Mouse (Mus musculus): ENCODE results near the gene Kcmf1.
A peak's percentile ranks its signal among the peaks of the same experiment; 100 is the strongest.
"Not testable (repeated sequence)": the region's sequence is repeated elsewhere in the genome, so short reads cannot be mapped to it uniquely, and the experiment has no call there.

The Kcmf1 gene

GRCm38 (mm10) chr6:72841986-72842502 is 57.7 kb downstream of the Kcmf1 start:
- no peak for DNase-seq (ENCODE audit: low spot score in 2 of 2)

GRCm38 (mm10) chr6:72840867-72841780 is 58.7 kb downstream of the Kcmf1 start:
- no peak for DNase-seq (ENCODE audit: low spot score in 2 of 2)

- no peak for DNase-seq (ENCODE audit: low spot score in 2 of 2)
Observed at GRCm38 (mm10) chr6:72837756-72838155, 62.0 kb downstream of the Kcmf1 start.

- no peak for DNase-seq (ENCODE audit: low spot score in 2 of 2)
Observed at GRCm38 (mm10) chr6:72834518-72834917, 65.3 kb downstream of the Kcmf1 start.

- DNase-seq (ENCODE audit: low spot score in 2 of 2), result no peak
Observed at GRCm38 (mm10) chr6:72831858-72832257, 67.9 kb downstream of the Kcmf1 start.

- DNase-seq (ENCODE audit: low spot score in 2 of 2), result peak; percentile 50 to 69
Observed at GRCm38 (mm10) chr6:72831276-72831675, 68.5 kb downstream of the Kcmf1 start.

GRCm38 (mm10) chr6:72828857-72829256 is 70.9 kb downstream of the Kcmf1 start:
- no peak for DNase-seq (ENCODE audit: low spot score in 2 of 2)

GRCm38 (mm10) chr6:72828037-72828436 is 71.7 kb downstream of the Kcmf1 start:
- DNase-seq (ENCODE audit: low spot score in 2 of 2), result not testable (repeated sequence)

- no peak for DNase-seq (ENCODE audit: low spot score in 2 of 2)
Observed at GRCm38 (mm10) chr6:72825762-72826161, 74.0 kb downstream of the Kcmf1 start.

GRCm38 (mm10) chr6:72824971-72825737 is 74.6 kb downstream of the Kcmf1 start:
- no peak for DNase-seq (ENCODE audit: low spot score in 2 of 2)

GRCm38 (mm10) chr6:72813456-72813855 is 86.3 kb downstream of the Kcmf1 start:
- DNase-seq (ENCODE audit: low spot score in 2 of 2), result no peak

- DNase-seq (ENCODE audit: low spot score in 2 of 2), result no peak
Observed at GRCm38 (mm10) chr6:72810248-72810647, 89.5 kb downstream of the Kcmf1 start.

GRCm38 (mm10) chr6:72809522-72810149 is 90.1 kb downstream of the Kcmf1 start:
- DNase-seq (ENCODE audit: low spot score in 2 of 2), result no peak

- no peak for DNase-seq (ENCODE audit: low spot score in 2 of 2)
Observed at GRCm38 (mm10) chr6:72808342-72808741, 91.4 kb downstream of the Kcmf1 start.

GRCm38 (mm10) chr6:72803669-72804068 is 96.1 kb downstream of the Kcmf1 start:
- DNase-seq (ENCODE audit: low spot score in 2 of 2), result no peak

- no peak for DNase-seq (ENCODE audit: low spot score in 2 of 2)
Observed at GRCm38 (mm10) chr6:72802119-72802518, 97.7 kb downstream of the Kcmf1 start.

- DNase-seq (ENCODE audit: low spot score in 2 of 2), result no peak
Observed at GRCm38 (mm10) chr6:72800641-72801040, 99.1 kb downstream of the Kcmf1 start.

GRCm38 (mm10) chr6:72797763-72798162 is 102.0 kb downstream of the Kcmf1 start:
- DNase-seq (ENCODE audit: low spot score in 2 of 2), result no peak

- DNase-seq (ENCODE audit: low spot score in 2 of 2), result no peak
Observed at GRCm38 (mm10) chr6:72795444-72795843, 104.3 kb downstream of the Kcmf1 start.

- DNase-seq (ENCODE audit: low spot score in 2 of 2), result no peak
Observed at GRCm38 (mm10) chr6:72794870-72795269, 104.9 kb downstream of the Kcmf1 start.

- no peak for DNase-seq (ENCODE audit: low spot score in 2 of 2)
Observed at GRCm38 (mm10) chr6:72792641-72793040, 107.1 kb downstream of the Kcmf1 start.
